Mouse (Mus musculus): ENCODE results near the gene Bet1. TPM values are rescaled to one million over a fixed set of nuclear protein-coding genes. Genes with fewer than 3 reads are reported as not detected.

Bet1 gene
- 45.1 TPM for polyA plus RNA-seq (2014; fragmentation: Illumina TruSeq; extraction: RNeasy Lipid Tissue Mini Kit (QIAGEN cat#74804); ENCODE audit: insufficient read depth, low read depth, low replicate concordance)

DNA sequence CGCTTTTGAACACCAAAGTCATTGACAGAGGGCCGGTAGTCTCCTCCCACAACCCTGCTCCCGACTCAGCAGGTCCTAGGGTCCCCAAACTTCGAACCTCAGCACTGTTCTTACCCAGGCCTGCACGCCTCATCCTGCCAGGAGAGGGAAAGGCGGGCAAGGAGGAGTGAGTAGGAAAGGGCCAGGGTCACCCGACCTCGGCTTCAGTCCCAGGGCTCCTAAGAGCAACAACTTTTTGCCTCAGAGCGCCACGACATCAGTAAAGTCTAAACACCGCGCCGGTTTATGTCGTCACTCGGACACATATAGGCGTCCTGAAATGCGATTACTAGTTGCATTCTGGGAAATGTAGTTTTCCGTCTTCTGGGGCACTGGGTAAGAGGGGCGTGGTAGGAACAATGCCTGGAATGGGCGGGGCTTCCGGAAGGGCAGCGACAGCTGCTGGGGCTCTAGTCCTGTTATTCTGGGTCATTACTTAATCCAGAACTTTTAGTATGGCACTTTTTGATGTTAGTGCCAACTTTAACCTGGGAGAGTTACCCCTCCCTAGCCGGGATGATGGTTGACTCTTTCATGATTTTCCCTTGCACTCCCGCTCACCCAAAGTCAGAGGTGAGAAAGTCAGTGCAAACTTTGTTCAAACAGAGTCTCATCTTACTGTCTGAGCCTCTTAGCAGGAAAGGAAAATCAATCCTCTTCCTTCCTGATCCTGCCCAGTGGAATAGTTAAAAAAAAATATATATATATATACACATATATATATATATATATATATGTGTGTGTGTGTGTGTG lies at the start of gene Bet1:
Gene Bet1, minus strand, starts transcription at position 310 of the 792 bp plus-strand sequence.

Other genes with a start within 250 kb of the Bet1 start
- 1.7 TPM for gene Tfpi2, start 98.1 kb downstream of the Bet1 start, polyA plus RNA-seq (2014; fragmentation: Illumina TruSeq; extraction: RNeasy Lipid Tissue Mini Kit (QIAGEN cat#74804); ENCODE audit: insufficient read depth, low read depth, low replicate concordance)
- gene Gngt1, start 93.2 kb downstream of the Bet1 start, polyA plus RNA-seq (2014; fragmentation: Illumina TruSeq; extraction: RNeasy Lipid Tissue Mini Kit (QIAGEN cat#74804); ENCODE audit: insufficient read depth, low read depth, low replicate concordance): not detected
- 211 TPM for gene Gng11, start 83.1 kb downstream of the Bet1 start, polyA plus RNA-seq (2014; fragmentation: Illumina TruSeq; extraction: RNeasy Lipid Tissue Mini Kit (QIAGEN cat#74804); ENCODE audit: insufficient read depth, low read depth, low replicate concordance)